Mouse (Mus musculus) midbrain, postnatal 0 days (tissue): ENCODE data around the gene Foxo3. TPM values are rescaled to one million over a fixed set of nuclear protein-coding genes. Genes with fewer than 3 reads are reported as not detected.

Source experiments
- ATAC-seq: fragments of 200-750 bp; cut with Nextera tagmentation; 2 replicates; pipeline ENCODE4 v1.8.0; 2017; ENCODE audit warnings: moderate number of reproducible peaks, mild to moderate bottlenecking, moderate TSS enrichment, moderate library complexity; ENCODE audit not compliant: low FRiP score
- DNase-seq: peaks from one replicate; pipeline ENCODE4 v3.0.0-alpha.2; 2015; ENCODE audit warnings: low spot score
- H3K27ac ChIP-seq: fragments of 300-500 bp; sonication (generic); 2 replicates; pipeline ENCODE4 v1.5.1; 2014; ENCODE audit warnings: low read depth, mild to moderate bottlenecking, low read length, mixed read lengths
- H3K27me3 ChIP-seq: fragments of 300-500 bp; sonication (generic); 2 replicates; pipeline ENCODE4 v1.6.1; 2014; ENCODE audit warnings: low read length, control low read depth, mixed read lengths; ENCODE audit not compliant: insufficient read depth
- H3K36me3 ChIP-seq: fragments of 300-500 bp; sonication (generic); 2 replicates; pipeline ENCODE4 v1.6.1; 2014; ENCODE audit warnings: low read length, control low read depth, mixed read lengths; ENCODE audit not compliant: insufficient read depth
- H3K4me1 ChIP-seq: fragments of 300-500 bp; sonication (generic); 2 replicates; pipeline ENCODE4 v1.6.1; 2014; ENCODE audit warnings: mild to moderate bottlenecking, control low read depth, antibody characterized with exemption, low read length, mixed read lengths; ENCODE audit not compliant: insufficient read depth
- H3K4me2 ChIP-seq: fragments of 300-500 bp; sonication (generic); 2 replicates; pipeline ENCODE4 v1.6.1; 2014; ENCODE audit warnings: low read depth, mild to moderate bottlenecking, low read length, mixed read lengths; ENCODE audit not compliant: poor library complexity, severe bottlenecking
- H3K4me3 ChIP-seq: fragments of 300-500 bp; sonication (generic); 2 replicates; pipeline ENCODE4 v1.5.1; 2014; ENCODE audit warnings: low read depth, mild to moderate bottlenecking, low read length, moderate library complexity
- H3K9ac ChIP-seq: fragments of 300-500 bp; sonication (generic); replicated peaks from 2 replicates; pipeline ENCODE4 v1.6.1; 2014; ENCODE audit warnings: mild to moderate bottlenecking, low read length, moderate library complexity, mixed read lengths; ENCODE audit not compliant: poor library complexity, severe bottlenecking
- H3K9me3 ChIP-seq: fragments of 300-500 bp; sonication (generic); 2 replicates; pipeline ENCODE4 v1.6.1; 2016; ENCODE audit warnings: low read length, control low read depth
- CTCF ChIP-seq: IDR thresholded peaks from 2 replicates; pipeline ENCODE4 v1.5.1; 2016; ENCODE audit warnings: antibody characterized with exemption, mild to moderate bottlenecking
- WGBS: fragments of 180-500 bp; shearing (Covaris S2); extraction: QIAGEN DNeasy Blood & Tissue Kit; methylation state at CpG from one replicate; pipeline ENCODE4 v1.1.7; 2014; 5-methylcytosine and 5-hydroxymethylcytosine counted together
- polyA plus RNA-seq: library from polyadenylated mRNA; unstranded; fragments of >200 nt; fragmentation: Nextera tagmentation; extraction: Ambion mirVana; gene quantifications from 2 replicates; pipeline ENCODE4 v1.2.1, GENCODE M21; 2015
- total RNA-seq: library from RNA; depleted of rRNA; stranded (reverse); fragments of >200 nt; gene quantifications from 2 replicates; pipeline ENCODE4 v1.2.3, GENCODE M21; 2014

Foxo3 gene
- total and polyA plus RNA-seq, 2 experiments from 2014 or later, result 6.6 to 42.9 TPM

- WGBS, result 4% methylated on average over 63 of the region's 65 CpGs
These were observed 1.7 kb downstream of the Foxo3 start for GRCm38 (mm10) chr10:42274712-42275400.

GRCm38 (mm10) chr10:42273760-42274691 lies 2.5 kb downstream of the Foxo3 start:
- no peaks in the 10 kb centered on the region for H3K36me3 ChIP-seq
- H3K4me3 ChIP-seq, result peak overlapping the region; percentile 82
- no peaks in the 10 kb centered on the region for H3K27me3 ChIP-seq
- TF ChIP-seq CTCF, result no peak
- H3K27ac ChIP-seq, result no peak overlapping the region
- H3K4me2 ChIP-seq, result peak overlapping the region; percentile 98
- H3K9me3 ChIP-seq, result no peaks in the 10 kb centered on the region
- ATAC-seq (no peak), DNase-seq (no peak)
- WGBS, result 14% methylated on average over 21 of the region's 21 CpGs
- peaks cover 6% of the 10 kb centered on the region; the same call in 1 of the 2 replicates for H3K4me1 ChIP-seq
- peak overlapping the region; percentile 69 for H3K9ac ChIP-seq

More at GRCm38 (mm10) chr10:42274712-42275400, 1.7 kb downstream of the Foxo3 start:
- H3K9ac ChIP-seq, result peak overlapping the region; percentile 69
- H3K27ac ChIP-seq, result 0 out of 2 replicates have a peak overlapping the region, but pooled peaks have one; percentile 90
- peaks cover 6% of the 10 kb centered on the region; the same call in 1 of the 2 replicates for H3K4me1 ChIP-seq
- no peak for TF ChIP-seq CTCF
- peak overlapping the region; percentile 82 for H3K4me3 ChIP-seq
- no peaks in the 10 kb centered on the region for H3K36me3 ChIP-seq
- DNase-seq (peak; percentile 15), ATAC-seq (no peak)
- H3K9me3 ChIP-seq, result no peaks in the 10 kb centered on the region
- H3K4me2 ChIP-seq, result peak overlapping the region; percentile 98
- H3K27me3 ChIP-seq, result no peaks in the 10 kb centered on the region

GRCm38 (mm10) chr10:42273403-42273759 lies 3.2 kb downstream of the Foxo3 start:
- WGBS, result 78% methylated on average over 6 of the region's 6 CpGs
- Histone ChIP-seq H3K4me3 (peak overlapping the region; percentile 82), H3K27me3 (no peaks in the 10 kb centered on the region), H3K4me2 (peak overlapping the region; percentile 98), H3K9ac (no peak overlapping the region), H3K27ac (no peak overlapping the region), H3K9me3 (no peaks in the 10 kb centered on the region), H3K4me1 (peaks cover 6% of the 10 kb centered on the region; the same call in 1 of the 2 replicates), H3K36me3 (no peaks in the 10 kb centered on the region)
- DNase-seq, result no peak
- ATAC-seq, result no peak
- no peak for TF ChIP-seq CTCF

GRCm38 (mm10) chr10:42271454-42272230 lies 4.9 kb downstream of the Foxo3 start:
- Histone ChIP-seq H3K9ac (no peak overlapping the region), H3K4me2 (no peak overlapping the region), H3K9me3 (no peaks in the 10 kb centered on the region), H3K36me3 (peaks cover 2% of the 10 kb centered on the region; the same call in 1 of the 2 replicates), H3K27me3 (no peaks in the 10 kb centered on the region), H3K4me3 (no peak overlapping the region), H3K4me1 (peaks cover 6% of the 10 kb centered on the region; the same call in 1 of the 2 replicates), H3K27ac (no peak overlapping the region)
- 71% methylated on average over 11 of the region's 11 CpGs for WGBS
- no peak for ATAC-seq
- TF ChIP-seq CTCF, result no peak
- DNase-seq, result no peak

GRCm38 (mm10) chr10:42270277-42271083 lies 6.1 kb downstream of the Foxo3 start:
- no peak overlapping the region for H3K9ac ChIP-seq
- no peak for DNase-seq
- ATAC-seq, result no peak
- peaks cover 9% of the 10 kb centered on the region for H3K36me3 ChIP-seq
- 72% methylated on average over 10 of the region's 10 CpGs for WGBS
- TF ChIP-seq CTCF, result no peak
- no peaks in the 10 kb centered on the region for H3K9me3 ChIP-seq
- peaks cover 6% of the 10 kb centered on the region; the same call in 1 of the 2 replicates for H3K4me1 ChIP-seq
- H3K4me2 ChIP-seq, result no peak overlapping the region
- H3K4me3 ChIP-seq, result no peak overlapping the region
- no peak overlapping the region for H3K27ac ChIP-seq
- H3K27me3 ChIP-seq, result no peaks in the 10 kb centered on the region
